In the genomic region with DNA sequence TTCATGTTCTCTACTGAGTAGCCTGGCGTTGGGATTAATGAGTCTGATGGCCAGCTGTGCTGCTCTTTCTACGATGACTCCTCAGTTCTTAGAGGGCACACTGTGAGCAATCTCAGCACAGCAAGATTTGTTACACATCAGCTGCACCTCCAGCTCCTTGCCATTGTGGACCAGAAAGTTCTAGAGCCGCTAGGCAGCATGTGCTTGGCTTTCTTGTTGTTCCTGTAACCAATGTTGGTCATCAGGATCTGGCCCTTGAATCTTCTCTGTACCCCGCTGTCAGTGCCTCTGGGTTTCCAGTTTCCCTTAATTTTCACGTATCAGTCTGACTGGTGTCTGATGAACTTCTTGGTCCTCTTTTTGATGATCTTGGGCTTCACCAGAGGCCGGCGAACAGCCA, we compare ENCODE assay signal across 9 mouse cellular contexts. TPM values are rescaled to one million over a fixed set of nuclear protein-coding genes. Genes with fewer than 3 reads are reported as not detected.
DNase-seq lines count a peak whose midpoint lies in the region; ATAC-seq lines count a peak whose summit lies in the region.
"Had no signal": no experiment of that assay in that cellular context is flagged by ENCODE, and none has a peak within 500 bp of the region (broad histone marks: within the 10 kb centered on the region; RNA-seq: fewer than 3 reads in every experiment).

No protein-coding gene starts in this region.

- H3K27me3 ChIP-seq in hindbrain, embryonic 10.5 days (ENCODE audit: insufficient read depth, poor library complexity, severe bottlenecking), result no peaks in the 10 kb centered on the region
- no peaks in the 10 kb centered on the region for H3K27me3 ChIP-seq in hindbrain, embryonic 16.5 days (replicated peaks; ENCODE audit: control insufficient read depth, insufficient read depth, low read length)
- no peaks in the 10 kb centered on the region for H3K27me3 ChIP-seq in forebrain, embryonic 15.5 days
- H3K27me3 ChIP-seq in liver, embryonic 16.5 days (ENCODE audit: control insufficient read depth, insufficient read depth, low read depth, low read length), result no peaks in the 10 kb centered on the region

- DNase-seq in hindbrain, embryonic 10.5 days (ENCODE audit: low spot score), result no peak
- peak; percentile 15 for DNase-seq in c-Kit-negative CD71-positive TER-119-positive erythroid progenitor cells, embryonic 14.5 days (ENCODE audit: low read depth, low spot score)
- DNase-seq in natural killer cell, adult 2 months (ENCODE audit: low spot score in 2 of 2), result no peak
- DNase-seq in lung, postnatal 4 days, result no peak
- no peak for DNase-seq in layer of hippocampus, adult 9-10 months (ENCODE audit: low spot score)

- H3K9me3 ChIP-seq in hindbrain, embryonic 10.5 days, result no peaks in the 10 kb centered on the region
- no peaks in the 10 kb centered on the region for H3K9me3 ChIP-seq in hindbrain, embryonic 16.5 days (ENCODE audit: control insufficient read depth, low read length)
- no peaks in the 10 kb centered on the region for H3K9me3 ChIP-seq in forebrain, embryonic 15.5 days
- no peaks in the 10 kb centered on the region for H3K9me3 ChIP-seq in liver, embryonic 16.5 days (replicated peaks; ENCODE audit: control insufficient read depth, low read length)

- H3K27ac ChIP-seq in hindbrain, embryonic 10.5 days, result no peak overlapping the region
- H3K27ac ChIP-seq in hindbrain, embryonic 16.5 days (ENCODE audit: low read depth, low read length), result no peak overlapping the region
- H3K27ac ChIP-seq in forebrain, embryonic 15.5 days (replicated peaks), result no peak overlapping the region
- H3K27ac ChIP-seq in liver, embryonic 16.5 days (ENCODE audit: low read length), result no peak overlapping the region

- no peak overlapping the region for H3K9ac ChIP-seq in hindbrain, embryonic 16.5 days (ENCODE audit: low read depth, low read length)
- no peak overlapping the region for H3K9ac ChIP-seq in forebrain, embryonic 15.5 days (replicated peaks)
- H3K9ac ChIP-seq in liver, embryonic 16.5 days (ENCODE audit: low read depth, low read length), result no peak overlapping the region

- H3K4me2 ChIP-seq in hindbrain, embryonic 16.5 days (ENCODE audit: low read length), result no peak overlapping the region; the same call in 1 of the 2 replicates
- H3K4me2 ChIP-seq in forebrain, embryonic 15.5 days (replicated peaks), result peak overlapping the region; percentile 90
- H3K4me2 ChIP-seq in liver, embryonic 16.5 days (ENCODE audit: low read depth, low read length), result peak overlapping the region; percentile 98

- peaks cover 37% of the 10 kb centered on the region for H3K4me1 ChIP-seq in hindbrain, embryonic 10.5 days (replicated peaks)
- peaks cover 2% of the 10 kb centered on the region for H3K4me1 ChIP-seq in hindbrain, embryonic 16.5 days (ENCODE audit: control insufficient read depth, insufficient read depth, low read depth, low read length)
- H3K4me1 ChIP-seq in forebrain, embryonic 15.5 days, result peaks cover 20% of the 10 kb centered on the region
- H3K4me1 ChIP-seq in liver, embryonic 16.5 days (ENCODE audit: control insufficient read depth, low read depth, low read length), result peaks cover 19% of the 10 kb centered on the region

- ATAC-seq in hindbrain, embryonic 16.5 days, result no peak
- ATAC-seq in forebrain, embryonic 15.5 days (replicated peaks), result no peak
- no peak for ATAC-seq in liver, embryonic 16.5 days (ENCODE audit: low read depth)

- peak overlapping the region; percentile 78 for H3K4me3 ChIP-seq in hindbrain, embryonic 10.5 days
- H3K4me3 ChIP-seq in hindbrain, embryonic 16.5 days (ENCODE audit: low read length), result no peak overlapping the region
- peak overlapping the region; percentile 80; the same call in 1 of the 2 replicates for H3K4me3 ChIP-seq in forebrain, embryonic 15.5 days
- H3K4me3 ChIP-seq in liver, embryonic 16.5 days (ENCODE audit: low read depth, low read length), result peak overlapping the region; percentile 89

- WGBS in hindbrain, embryonic 10.5 days, result 76% methylated on average over 7 of the region's 7 CpGs
- 76% methylated on average over 7 of the region's 7 CpGs for WGBS in hindbrain, embryonic 16.5 days
- 66% methylated on average over 7 of the region's 7 CpGs for WGBS in forebrain, embryonic 15.5 days
- whole genome bisulfite sequencing in liver, embryonic 16.5 days (ENCODE audit: insufficient replicate concordance), result 78% methylated on average over 7 of the region's 7 CpGs

- peaks cover 55% of the 10 kb centered on the region for H3K36me3 ChIP-seq in hindbrain, embryonic 10.5 days
- H3K36me3 ChIP-seq in hindbrain, embryonic 16.5 days (ENCODE audit: control insufficient read depth, insufficient read depth, low read length), result no peaks in the 10 kb centered on the region
- H3K36me3 ChIP-seq in forebrain, embryonic 15.5 days, result no peaks in the 10 kb centered on the region
- peaks cover 20% of the 10 kb centered on the region for H3K36me3 ChIP-seq in liver, embryonic 16.5 days (ENCODE audit: control insufficient read depth, insufficient read depth)

RNA-seq across cellular contexts. Expression of a gene that starts 1.6 kb away (rescaled TPM):
- polyA plus RNA-seq in hindbrain, embryonic 10.5 days (2016; fragmentation: Nextera tagmentation; extraction: Ambion mirVana), result 24.6 and 32.2 TPM in 2 replicates
- 20.9 and 21.5 TPM in 2 replicates for polyA plus RNA-seq in hindbrain, embryonic 16.5 days (2015; fragmentation: Nextera tagmentation; extraction: Ambion mirVana)
- 28.4 and 28.5 TPM in 2 replicates for polyA plus RNA-seq in forebrain, embryonic 15.5 days (2015; fragmentation: Nextera tagmentation; extraction: Ambion mirVana)
- polyA plus RNA-seq in liver, embryonic 16.5 days (2015; fragmentation: Nextera tagmentation; extraction: Ambion mirVana), result 9.1 and 9.4 TPM in 2 replicates

RNA-seq across cellular contexts. Expression of a gene that starts 1.9 kb away (rescaled TPM):
- 17.9 and 25.5 TPM in 2 replicates for polyA plus RNA-seq in hindbrain, embryonic 10.5 days (2016; fragmentation: Nextera tagmentation; extraction: Ambion mirVana)
- polyA plus RNA-seq in hindbrain, embryonic 16.5 days (2015; fragmentation: Nextera tagmentation; extraction: Ambion mirVana), result 4.9 and 5.5 TPM in 2 replicates
- polyA plus RNA-seq in forebrain, embryonic 15.5 days (2015; fragmentation: Nextera tagmentation; extraction: Ambion mirVana), result 8.9 and 10.0 TPM in 2 replicates
- polyA plus RNA-seq in liver, embryonic 16.5 days (2015; fragmentation: Nextera tagmentation; extraction: Ambion mirVana), result 14.0 and 15.0 TPM in 2 replicates

RNA-seq across cellular contexts. Expression of a gene that starts 50.6 kb away (rescaled TPM):
- polyA plus RNA-seq in hindbrain, embryonic 10.5 days (2016; fragmentation: Nextera tagmentation; extraction: Ambion mirVana), result 0.76 and 0.93 TPM in 2 replicates
- 0.74 and 0.96 TPM in 2 replicates for polyA plus RNA-seq in hindbrain, embryonic 16.5 days (2015; fragmentation: Nextera tagmentation; extraction: Ambion mirVana)
- 1.2 and 1.3 TPM in 2 replicates for polyA plus RNA-seq in forebrain, embryonic 15.5 days (2015; fragmentation: Nextera tagmentation; extraction: Ambion mirVana)
- polyA plus RNA-seq in liver, embryonic 16.5 days (2015; fragmentation: Nextera tagmentation; extraction: Ambion mirVana), result 0.20 and 0.30 TPM in 2 replicates
- polyA plus RNA-seq: gonadal fat pad, adult 2 months had no signal
